Mouse (Mus musculus): ENCODE results near the gene Mcmbp. TPM values are rescaled to one million over a fixed set of nuclear protein-coding genes. Genes with fewer than 3 reads are reported as not detected.

The Mcmbp gene
- total and polyA plus RNA-seq, 3 experiments, result 28.6 to 91.6 (median 56.3) TPM

GRCm38 (mm10) chr7:128694848-128695247 is 45.4 kb downstream of the Mcmbp start:
- TF ChIP-seq GATA1 (IDR thresholded peaks at IDR 0.05; ENCODE audit: borderline replicate concordance, low read length) (no peak), CTCF (IDR thresholded peaks at IDR 0.05; ENCODE audit: low read depth, low read length) (no peak), POLR2AphosphoS5 (IDR thresholded peaks at IDR 0.05; ENCODE audit: insufficient replicate concordance, low read depth, low read length) (no peak), GATA2 (IDR thresholded peaks at IDR 0.05; ENCODE audit: borderline replicate concordance, low read depth, low read length) (no peak), TAL1 (conservative IDR thresholded peaks at IDR 0.05; ENCODE audit: low read depth, low read length) (no peak)
- DNase-seq (ENCODE audit: low spot score), result peak; percentile 28

GRCm38 (mm10) chr7:128692163-128692562 is 48.1 kb downstream of the Mcmbp start:
- Histone ChIP-seq H3K4me1 (ENCODE audit: insufficient read depth, low read depth, low read length) (peaks cover 34% of the 10 kb centered on the region), H3K36me3 (replicated peaks) (peaks cover 70% of the 10 kb centered on the region), H3K4me3 (ENCODE audit: low read depth, low read length) (no peak overlapping the region), H3K27me3 (ENCODE audit: insufficient read depth, low read length) (no peaks in the 10 kb centered on the region), H3K9me3 (replicated peaks) (peaks cover 4% of the 10 kb centered on the region)
- no peak for TF ChIP-seq TAL1 (conservative IDR thresholded peaks at IDR 0.05; ENCODE audit: low read depth, low read length)
- no peak for TF ChIP-seq POLR2AphosphoS5 (IDR thresholded peaks at IDR 0.05; ENCODE audit: insufficient replicate concordance, low read depth, low read length)
- no peak for TF ChIP-seq CTCF (IDR thresholded peaks at IDR 0.05; ENCODE audit: low read depth, low read length)
- TF ChIP-seq GATA2 (IDR thresholded peaks at IDR 0.05; ENCODE audit: borderline replicate concordance, low read depth, low read length), result no peak
- no peak for TF ChIP-seq GATA1 (IDR thresholded peaks at IDR 0.05; ENCODE audit: borderline replicate concordance, low read length)
- no peak for ATAC-seq (ENCODE audit: extremely low read depth, insufficient number of reproducible peaks, low FRiP score, poor library complexity, severe bottlenecking)
- no peak for DNase-seq (ENCODE audit: low spot score)

More at GRCm38 (mm10) chr7:128694848-128695247, 45.4 kb downstream of the Mcmbp start:
- H3K36me3 ChIP-seq (replicated peaks), result peaks cover 79% of the 10 kb centered on the region
- ATAC-seq (ENCODE audit: extremely low read depth, insufficient number of reproducible peaks, low FRiP score, poor library complexity, severe bottlenecking), result peak; percentile 54
- H3K9me3 ChIP-seq (replicated peaks), result no peaks in the 10 kb centered on the region
- H3K4me3 ChIP-seq (ENCODE audit: low read depth, low read length), result no peak overlapping the region; the same call in 1 of the 2 replicates
- H3K27me3 ChIP-seq (ENCODE audit: insufficient read depth, low read length), result no peaks in the 10 kb centered on the region
- H3K4me1 ChIP-seq (ENCODE audit: insufficient read depth, low read depth, low read length), result peaks cover 27% of the 10 kb centered on the region

GRCm38 (mm10) chr7:128690796-128691195 is 49.5 kb downstream of the Mcmbp start:
- ATAC-seq (ENCODE audit: extremely low read depth, insufficient number of reproducible peaks, low FRiP score, poor library complexity, severe bottlenecking), result no peak
- Histone ChIP-seq H3K9me3 (replicated peaks) (peaks cover 4% of the 10 kb centered on the region), H3K27me3 (ENCODE audit: insufficient read depth, low read length) (no peaks in the 10 kb centered on the region), H3K36me3 (replicated peaks) (peaks cover 73% of the 10 kb centered on the region), H3K4me1 (ENCODE audit: insufficient read depth, low read depth, low read length) (peaks cover 37% of the 10 kb centered on the region), H3K4me3 (ENCODE audit: low read depth, low read length) (no peak overlapping the region; the same call in 1 of the 2 replicates)
- TF ChIP-seq CTCF (IDR thresholded peaks at IDR 0.05; ENCODE audit: low read depth, low read length) (no peak), GATA1 (IDR thresholded peaks at IDR 0.05; ENCODE audit: borderline replicate concordance, low read length) (no peak), GATA2 (IDR thresholded peaks at IDR 0.05; ENCODE audit: borderline replicate concordance, low read depth, low read length) (no peak), TAL1 (conservative IDR thresholded peaks at IDR 0.05; ENCODE audit: low read depth, low read length) (no peak), POLR2AphosphoS5 (IDR thresholded peaks at IDR 0.05; ENCODE audit: insufficient replicate concordance, low read depth, low read length) (no peak)
- DNase-seq (ENCODE audit: low spot score), result no peak

- peaks cover 76% of the 10 kb centered on the region for H3K36me3 ChIP-seq (replicated peaks)
- no peaks in the 10 kb centered on the region for H3K27me3 ChIP-seq (ENCODE audit: insufficient read depth, low read length)
- ATAC-seq (ENCODE audit: extremely low read depth, insufficient number of reproducible peaks, low FRiP score, poor library complexity, severe bottlenecking) (peak; percentile 46; the same call in 1 of the 2 replicates), DNase-seq (ENCODE audit: low spot score) (peak; percentile 32)
- no peak overlapping the region; the same call in 1 of the 2 replicates for H3K4me3 ChIP-seq (ENCODE audit: low read depth, low read length)
- peaks cover 35% of the 10 kb centered on the region for H3K4me1 ChIP-seq (ENCODE audit: insufficient read depth, low read depth, low read length)
- no peak for TF ChIP-seq POLR2AphosphoS5 (IDR thresholded peaks at IDR 0.05; ENCODE audit: insufficient replicate concordance, low read depth, low read length)
- no peak for TF ChIP-seq TAL1 (conservative IDR thresholded peaks at IDR 0.05; ENCODE audit: low read depth, low read length)
- TF ChIP-seq CTCF (IDR thresholded peaks at IDR 0.05; ENCODE audit: low read depth, low read length), result no peak; the same call in 1 of the 2 replicates
- TF ChIP-seq GATA2 (IDR thresholded peaks at IDR 0.05; ENCODE audit: borderline replicate concordance, low read depth, low read length), result no peak
- no peak for TF ChIP-seq GATA1 (IDR thresholded peaks at IDR 0.05; ENCODE audit: borderline replicate concordance, low read length)
- peaks cover 4% of the 10 kb centered on the region for H3K9me3 ChIP-seq (replicated peaks)
Observed at GRCm38 (mm10) chr7:128690070-128690469, 50.2 kb downstream of the Mcmbp start.

- H3K9me3 ChIP-seq (replicated peaks), result peaks cover 4% of the 10 kb centered on the region
- H3K36me3 ChIP-seq (replicated peaks), result peaks cover 76% of the 10 kb centered on the region
- TF ChIP-seq GATA2 (IDR thresholded peaks at IDR 0.05; ENCODE audit: borderline replicate concordance, low read depth, low read length) (no peak), TAL1 (conservative IDR thresholded peaks at IDR 0.05; ENCODE audit: low read depth, low read length) (no peak), POLR2AphosphoS5 (IDR thresholded peaks at IDR 0.05; ENCODE audit: insufficient replicate concordance, low read depth, low read length) (no peak), GATA1 (IDR thresholded peaks at IDR 0.05; ENCODE audit: borderline replicate concordance, low read length) (no peak), CTCF (IDR thresholded peaks at IDR 0.05; ENCODE audit: low read depth, low read length) (no peak)
- H3K27me3 ChIP-seq (ENCODE audit: insufficient read depth, low read length), result no peaks in the 10 kb centered on the region
- ATAC-seq (ENCODE audit: extremely low read depth, insufficient number of reproducible peaks, low FRiP score, poor library complexity, severe bottlenecking) (no peak), DNase-seq (ENCODE audit: low spot score) (no peak)
- peak overlapping the region; percentile 63 for H3K4me3 ChIP-seq (ENCODE audit: low read depth, low read length)
- H3K4me1 ChIP-seq (ENCODE audit: insufficient read depth, low read depth, low read length), result peaks cover 28% of the 10 kb centered on the region
Observed at GRCm38 (mm10) chr7:128689347-128689746, 50.9 kb downstream of the Mcmbp start.

GRCm38 (mm10) chr7:128687821-128688564 is 52.3 kb downstream of the Mcmbp start:
- Histone ChIP-seq H3K4me1 (ENCODE audit: insufficient read depth, low read depth, low read length) (peaks cover 25% of the 10 kb centered on the region), H3K27me3 (ENCODE audit: insufficient read depth, low read length) (no peaks in the 10 kb centered on the region), H3K36me3 (replicated peaks) (peaks cover 74% of the 10 kb centered on the region), H3K4me3 (ENCODE audit: low read depth, low read length) (peak overlapping the region; percentile 69), H3K9me3 (replicated peaks) (peaks cover 4% of the 10 kb centered on the region)
- peak; percentile 22 for DNase-seq (ENCODE audit: low spot score)
- TF ChIP-seq CTCF (IDR thresholded peaks at IDR 0.05; ENCODE audit: low read depth, low read length) (no peak), GATA2 (IDR thresholded peaks at IDR 0.05; ENCODE audit: borderline replicate concordance, low read depth, low read length) (no peak), TAL1 (conservative IDR thresholded peaks at IDR 0.05; ENCODE audit: low read depth, low read length) (no peak)
- ATAC-seq (ENCODE audit: extremely low read depth, insufficient number of reproducible peaks, low FRiP score, poor library complexity, severe bottlenecking), result 0 out of 2 replicates have a peak, but pooled peaks have one; percentile 24
